Mouse (Mus musculus) testis, adult 2 months (tissue): ENCODE data around the gene Spag4. TPM values are rescaled to one million over a fixed set of nuclear protein-coding genes. Genes with fewer than 3 reads are reported as not detected.
A peak's percentile ranks its signal among the peaks of the same experiment; 100 is the strongest.

Source experiments
- H3K27ac ChIP-seq: fragments of 200-500 bp; 2 replicates; pipeline ENCODE4 v1.5.1; 2012; ENCODE audit warnings: low read depth, low read length; ENCODE audit not compliant: control insufficient read depth, insufficient read depth
- H3K27me3 ChIP-seq: fragments of 200-500 bp; 2 replicates; pipeline ENCODE4 v1.6.1; 2012; ENCODE audit warnings: mild to moderate bottlenecking, low read length, moderate library complexity; ENCODE audit not compliant: control insufficient read depth, insufficient read depth
- H3K36me3 ChIP-seq: fragments of 200-500 bp; 2 replicates; pipeline ENCODE4 v1.6.1; 2012; ENCODE audit warnings: mild to moderate bottlenecking, low read length; ENCODE audit not compliant: control insufficient read depth, insufficient read depth
- H3K4me1 ChIP-seq: fragments of 200-500 bp; 2 replicates; pipeline ENCODE4 v1.6.1; 2012; ENCODE audit warnings: low read length; ENCODE audit not compliant: control insufficient read depth, insufficient read depth
- H3K4me3 ChIP-seq: fragments of 200-500 bp; 2 replicates; pipeline ENCODE4 v1.5.1; 2012; ENCODE audit warnings: low read depth, mild to moderate bottlenecking, low read length, moderate library complexity, mixed read lengths; ENCODE audit not compliant: control insufficient read depth
- CTCF ChIP-seq: fragments of 200-500 bp; IDR thresholded peaks from 2 replicates; pipeline ENCODE4 v1.5.1; 2012; ENCODE audit warnings: low read depth, mild to moderate bottlenecking, inconsistent platforms, low read length, moderate library complexity; ENCODE audit not compliant: control insufficient read depth, insufficient read depth, insufficient replicate concordance
- POLR2A ChIP-seq: fragments of 200-500 bp; IDR thresholded peaks from 2 replicates; pipeline ENCODE4 v1.6.1; 2012; ENCODE audit warnings: low read depth, mild to moderate bottlenecking, inconsistent platforms, low read length, moderate library complexity; ENCODE audit not compliant: control insufficient read depth
- polyA plus RNA-seq: library from polyadenylated mRNA; depleted of rRNA; stranded (reverse); fragments of >200 nt; gene quantifications from 2 replicates; pipeline ENCODE4 v1.2.3, GENCODE M21; 2012

The Spag4 gene
- polyA plus RNA-seq, 1 experiment: 859 TPM

GRCm38 (mm10) chr2:156047929-156048328 is 17.0 kb upstream of the Spag4 start:
- H3K27me3 ChIP-seq: no peaks in the 10 kb centered on the region
- H3K27ac ChIP-seq: no peak overlapping the region
- no peaks in the 10 kb centered on the region for H3K36me3 ChIP-seq
- no peak overlapping the region for H3K4me3 ChIP-seq
- TF ChIP-seq POLR2A (no peak), CTCF (no peak)
- peaks cover 3% of the 10 kb centered on the region for H3K4me1 ChIP-seq

GRCm38 (mm10) chr2:156052816-156053215 is 12.2 kb upstream of the Spag4 start, which contains the start of gene Fer1l4:
Gene Fer1l4 (minus strand): TSS chr2:156052947.
- Histone ChIP-seq H3K27ac (no peak within 1 kb of the TSS), H3K36me3 (no peaks in the 10 kb centered on the region), H3K27me3 (no peaks in the 10 kb centered on the region), H3K4me1 (peaks cover 3% of the 10 kb centered on the region; the same call in 1 of the 2 replicates), H3K4me3 (no peak within 1 kb of the TSS)
- TF ChIP-seq POLR2A: no peak
- TF ChIP-seq CTCF: no peak

GRCm38 (mm10) chr2:156066126-156066525 is 1.2 kb downstream of the Spag4 start:
- no peaks in the 10 kb centered on the region for H3K36me3 ChIP-seq
- TF ChIP-seq POLR2A (no peak), CTCF (no peak)
- H3K27ac ChIP-seq: peak overlapping the region; percentile 88
- H3K4me3 ChIP-seq: peak overlapping the region; percentile 91
- H3K27me3 ChIP-seq: no peaks in the 10 kb centered on the region
- H3K4me1 ChIP-seq: peaks cover 11% of the 10 kb centered on the region

- TF ChIP-seq CTCF (no peak), POLR2A (no peak)
- Histone ChIP-seq H3K36me3 (no peaks in the 10 kb centered on the region), H3K4me3 (peak overlapping the region; percentile 91), H3K4me1 (peaks cover 11% of the 10 kb centered on the region), H3K27me3 (no peaks in the 10 kb centered on the region), H3K27ac (no peak overlapping the region)
These were observed 2.9 kb downstream of the Spag4 start for GRCm38 (mm10) chr2:156067916-156068315.

GRCm38 (mm10) chr2:156071236-156071635 is 6.3 kb downstream of the Spag4 start:
- no peaks in the 10 kb centered on the region for H3K27me3 ChIP-seq
- no peak for TF ChIP-seq CTCF
- TF ChIP-seq POLR2A: no peak
- no peaks in the 10 kb centered on the region for H3K36me3 ChIP-seq
- H3K27ac ChIP-seq: no peak overlapping the region; the same call in 1 of the 2 replicates
- H3K4me1 ChIP-seq: peaks cover 3% of the 10 kb centered on the region
- H3K4me3 ChIP-seq: no peak overlapping the region

- Histone ChIP-seq H3K4me1 (no peaks in the 10 kb centered on the region; the same call in 1 of the 2 replicates), H3K4me3 (no peak overlapping the region), H3K27ac (no peak overlapping the region), H3K27me3 (no peaks in the 10 kb centered on the region), H3K36me3 (peaks cover 4% of the 10 kb centered on the region; the same call in 1 of the 2 replicates)
- TF ChIP-seq POLR2A (no peak), CTCF (no peak)
These were observed 8.8 kb downstream of the Spag4 start for GRCm38 (mm10) chr2:156073725-156074124.

- peaks cover 4% of the 10 kb centered on the region; the same call in 1 of the 2 replicates for H3K36me3 ChIP-seq
- no peak overlapping the region for H3K27ac ChIP-seq
- TF ChIP-seq POLR2A (no peak), CTCF (no peak)
These were observed 12.5 kb downstream of the Spag4 start for GRCm38 (mm10) chr2:156077461-156077860.

More at GRCm38 (mm10) chr2:156077461-156077860, 12.5 kb downstream of the Spag4 start:
- Histone ChIP-seq H3K27me3 (no peaks in the 10 kb centered on the region), H3K4me3 (no peak overlapping the region), H3K4me1 (no peaks in the 10 kb centered on the region)
